Mouse (Mus musculus) lung, postnatal 10 days (tissue): ENCODE data around the gene Mrgpre.

Experiments
- DNase-seq: peaks from one replicate; pipeline ENCODE4 v3.0.0; 2021

Mrgpre gene

GRCm38 (mm10) chr7:143783996-143784829, at the start of gene Mrgpre:
Gene Mrgpre, minus strand, starts transcription at chr7:143784500.
- peak; percentile 91 for DNase-seq

- no peak for DNase-seq
These were observed 49.4 kb upstream of the Mrgpre start for GRCm38 (mm10) chr7:143833581-143834190.

GRCm38 (mm10) chr7:143832611-143833010, 48.3 kb upstream of the Mrgpre start:
- DNase-seq, result no peak

GRCm38 (mm10) chr7:143832196-143832595, 47.9 kb upstream of the Mrgpre start:
- peak; percentile 18 for DNase-seq

- DNase-seq, result no peak
These were observed 46.1 kb upstream of the Mrgpre start for GRCm38 (mm10) chr7:143830399-143830798.

- DNase-seq, result peak; percentile 98
These were observed 45.4 kb upstream of the Mrgpre start for GRCm38 (mm10) chr7:143829504-143830331.

- no peak for DNase-seq
These were observed 42.7 kb upstream of the Mrgpre start for GRCm38 (mm10) chr7:143826985-143827384.

- no peak for DNase-seq
These were observed 38.9 kb upstream of the Mrgpre start for GRCm38 (mm10) chr7:143823266-143823605.

- DNase-seq, result peak; percentile 100
These were observed 38.3 kb upstream of the Mrgpre start, which contains the start of the genes Nadsyn1 and Dhcr7 for GRCm38 (mm10) chr7:143822375-143823265. Gene Nadsyn1, minus strand, starts transcription at chr7:143822849. Gene Dhcr7, plus strand, starts transcription at chr7:143823145.

- no peak for DNase-seq
These were observed 36.9 kb upstream of the Mrgpre start for GRCm38 (mm10) chr7:143821241-143821640.

- no peak for DNase-seq
These were observed 34.9 kb upstream of the Mrgpre start for GRCm38 (mm10) chr7:143819201-143819600.

GRCm38 (mm10) chr7:143808909-143809308, 24.6 kb upstream of the Mrgpre start:
- peak; percentile 25 for DNase-seq

- peak; percentile 72 for DNase-seq
These were observed 20.9 kb upstream of the Mrgpre start for GRCm38 (mm10) chr7:143805199-143805624.

- DNase-seq, result no peak
These were observed 17.1 kb upstream of the Mrgpre start for GRCm38 (mm10) chr7:143801195-143802065.

- no peak for DNase-seq
These were observed 16.5 kb upstream of the Mrgpre start for GRCm38 (mm10) chr7:143800770-143801169.

GRCm38 (mm10) chr7:143798783-143799182, 14.5 kb upstream of the Mrgpre start:
- DNase-seq, result no peak

- DNase-seq, result peak; percentile 64
These were observed 8.8 kb upstream of the Mrgpre start for GRCm38 (mm10) chr7:143793121-143793520.

GRCm38 (mm10) chr7:143792336-143792985, 8.2 kb upstream of the Mrgpre start:
- no peak for DNase-seq

- peak; percentile 23 for DNase-seq
These were observed 813 bp downstream of the Mrgpre start for GRCm38 (mm10) chr7:143783378-143783995.

GRCm38 (mm10) chr7:143777375-143777774, 6.9 kb downstream of the Mrgpre start:
- peak; percentile 26 for DNase-seq
